Mouse (Mus musculus) lung, embryonic 15.5 days (tissue): Measurements from ENCODE around the gene Enpp7. TPM values are rescaled to one million over a fixed set of nuclear protein-coding genes. Genes with fewer than 3 reads are reported as not detected.

Experiments used
- ATAC-seq: fragments of 200-750 bp; cut with Nextera tagmentation; 2 replicates; pipeline ENCODE4 v1.8.0; 2017; ENCODE audit warnings: moderate number of reproducible peaks, borderline replicate concordance; ENCODE audit not compliant: low FRiP score, low TSS enrichment; ENCODE audit errors: extremely low read depth
- H3K27ac ChIP-seq: fragments of 300-500 bp; sonication (generic); 2 replicates; pipeline ENCODE4 v1.5.1; 2015; ENCODE audit warnings: moderate library complexity, mild to moderate bottlenecking, inconsistent platforms
- H3K27me3 ChIP-seq: fragments of 300-500 bp; sonication (generic); 2 replicates; pipeline ENCODE4 v1.6.1; 2015; ENCODE audit warnings: inconsistent platforms
- H3K36me3 ChIP-seq: fragments of 300-500 bp; sonication (generic); 2 replicates; pipeline ENCODE4 v1.6.1; 2015; ENCODE audit warnings: inconsistent platforms
- H3K4me1 ChIP-seq: fragments of 300-500 bp; sonication (generic); 2 replicates; pipeline ENCODE4 v1.6.1; 2015; ENCODE audit warnings: inconsistent platforms
- H3K4me2 ChIP-seq: fragments of 300-500 bp; sonication (generic); 2 replicates; pipeline ENCODE4 v1.6.1; 2015; ENCODE audit warnings: inconsistent platforms, mild to moderate bottlenecking, moderate library complexity
- H3K4me3 ChIP-seq: fragments of 300-500 bp; sonication (generic); 2 replicates; pipeline ENCODE4 v1.5.1; 2015; ENCODE audit warnings: mild to moderate bottlenecking, inconsistent platforms
- H3K9ac ChIP-seq: fragments of 300-500 bp; sonication (generic); 2 replicates; pipeline ENCODE4 v1.6.1; 2015; ENCODE audit warnings: inconsistent platforms
- H3K9me3 ChIP-seq: fragments of 300-500 bp; sonication (generic); 2 replicates; pipeline ENCODE4 v1.6.1; 2016; ENCODE audit warnings: inconsistent platforms
- WGBS: fragments of 180-500 bp; shearing (Covaris S2); methylation state at CpG from one replicate; pipeline ENCODE4 v1.1.7; 2015; 5-methylcytosine and 5-hydroxymethylcytosine counted together
- polyA plus RNA-seq: library from polyadenylated mRNA; unstranded; fragments of >200 nt; fragmentation: Nextera tagmentation; extraction: Ambion mirVana; gene quantifications from 2 replicates; pipeline ENCODE4 v1.2.1, GENCODE M21; 2015

Enpp7 gene
- polyA plus RNA-seq, 1 experiment from 2014 or later = not detected

GRCm38 (mm10) chr11:118998540-118999265, 10.7 kb downstream of the Enpp7 start:
- H3K27me3 ChIP-seq = peaks cover 24% of the 10 kb centered on the region
- no peaks in the 10 kb centered on the region for H3K9me3 ChIP-seq
- H3K4me1 ChIP-seq = peaks cover 13% of the 10 kb centered on the region
- H3K36me3 ChIP-seq = no peaks in the 10 kb centered on the region
- H3K9ac ChIP-seq = no peak overlapping the region
- 8% methylated on average over 30 of the region's 30 CpGs for WGBS
- ATAC-seq = peak; percentile 43; the same call in 1 of the 2 replicates
- H3K4me3 ChIP-seq = 0 out of 2 replicates have a peak overlapping the region, but pooled peaks have one; percentile 9
- H3K4me2 ChIP-seq = peak overlapping the region; percentile 49
- no peak overlapping the region for H3K27ac ChIP-seq

- Histone ChIP-seq H3K9me3 (no peaks in the 10 kb centered on the region), H3K9ac (no peak overlapping the region), H3K27ac (no peak overlapping the region), H3K4me3 (no peak overlapping the region), H3K4me1 (peaks cover 13% of the 10 kb centered on the region), H3K4me2 (no peak overlapping the region), H3K36me3 (no peaks in the 10 kb centered on the region), H3K27me3 (peaks cover 23% of the 10 kb centered on the region)
- WGBS = 6% methylated on average over 26 of the region's 26 CpGs
- no peak for ATAC-seq
These were observed 11.4 kb downstream of the Enpp7 start for GRCm38 (mm10) chr11:118999361-118999804.

GRCm38 (mm10) chr11:119000877-119001276, 12.9 kb downstream of the Enpp7 start:
- H3K4me2 ChIP-seq = no peak overlapping the region
- no peaks in the 10 kb centered on the region for H3K9me3 ChIP-seq
- H3K27me3 ChIP-seq = peaks cover 23% of the 10 kb centered on the region
- H3K36me3 ChIP-seq = no peaks in the 10 kb centered on the region
- WGBS = 64% methylated on average over 2 of the region's 2 CpGs
- peaks cover 13% of the 10 kb centered on the region for H3K4me1 ChIP-seq
- no peak overlapping the region for H3K9ac ChIP-seq
- no peak overlapping the region for H3K27ac ChIP-seq
- H3K4me3 ChIP-seq = no peak overlapping the region
- ATAC-seq = no peak

GRCm38 (mm10) chr11:119001493-119002128, 13.6 kb downstream of the Enpp7 start:
- ATAC-seq = no peak
- 49% methylated on average over 4 of the region's 4 CpGs for WGBS
- H3K27me3 ChIP-seq = peaks cover 23% of the 10 kb centered on the region

GRCm38 (mm10) chr11:119005547-119006275, 17.7 kb downstream of the Enpp7 start:
- Histone ChIP-seq H3K27ac (no peak overlapping the region), H3K9me3 (no peaks in the 10 kb centered on the region), H3K9ac (no peak overlapping the region), H3K27me3 (peaks cover 2% of the 10 kb centered on the region; the same call in 1 of the 2 replicates), H3K4me2 (no peak overlapping the region), H3K4me3 (no peak overlapping the region), H3K36me3 (no peaks in the 10 kb centered on the region), H3K4me1 (no peaks in the 10 kb centered on the region)
- 80% methylated on average over 10 of the region's 10 CpGs for WGBS
- no peak for ATAC-seq

More at GRCm38 (mm10) chr11:119001493-119002128, 13.6 kb downstream of the Enpp7 start:
- Histone ChIP-seq H3K9me3 (no peaks in the 10 kb centered on the region), H3K4me1 (peaks cover 13% of the 10 kb centered on the region), H3K9ac (no peak overlapping the region), H3K4me3 (no peak overlapping the region), H3K27ac (no peak overlapping the region), H3K36me3 (no peaks in the 10 kb centered on the region), H3K4me2 (no peak overlapping the region)

GRCm38 (mm10) chr11:119006462-119006861, 18.5 kb downstream of the Enpp7 start:
- Histone ChIP-seq H3K4me1 (no peaks in the 10 kb centered on the region), H3K27me3 (no peaks in the 10 kb centered on the region)
- 67% methylated on average over 3 of the region's 3 CpGs for WGBS

GRCm38 (mm10) chr11:119007461-119008456, 19.8 kb downstream of the Enpp7 start:
- Histone ChIP-seq H3K4me3 (peak overlapping the region; percentile 30), H3K27me3 (no peaks in the 10 kb centered on the region), H3K9me3 (no peaks in the 10 kb centered on the region), H3K4me2 (peak overlapping the region; percentile 44), H3K36me3 (no peaks in the 10 kb centered on the region), H3K9ac (peak overlapping the region; percentile 10; the same call in 1 of the 2 replicates), H3K27ac (peak overlapping the region; percentile 32; the same call in 1 of the 2 replicates), H3K4me1 (no peaks in the 10 kb centered on the region)
- ATAC-seq = peak; percentile 76
- WGBS = 17% methylated on average over 21 of the region's 21 CpGs

More at GRCm38 (mm10) chr11:119006462-119006861, 18.5 kb downstream of the Enpp7 start:
- no peak for ATAC-seq
- H3K9me3 ChIP-seq = no peaks in the 10 kb centered on the region
- no peaks in the 10 kb centered on the region for H3K36me3 ChIP-seq
- no peak overlapping the region for H3K9ac ChIP-seq
- no peak overlapping the region for H3K27ac ChIP-seq
- no peak overlapping the region for H3K4me3 ChIP-seq
- H3K4me2 ChIP-seq = no peak overlapping the region

- Histone ChIP-seq H3K4me2 (no peak overlapping the region), H3K36me3 (no peaks in the 10 kb centered on the region), H3K27ac (no peak overlapping the region), H3K9ac (no peak overlapping the region), H3K4me1 (no peaks in the 10 kb centered on the region), H3K4me3 (no peak overlapping the region), H3K9me3 (no peaks in the 10 kb centered on the region), H3K27me3 (no peaks in the 10 kb centered on the region)
- WGBS = 61% methylated on average over 7 of the region's 7 CpGs
- no peak for ATAC-seq
These were observed 26.5 kb downstream of the Enpp7 start for GRCm38 (mm10) chr11:119014455-119014854.

- ATAC-seq = no peak
- 66% methylated on average over 7 of the region's 7 CpGs for WGBS
- Histone ChIP-seq H3K27ac (no peak overlapping the region), H3K4me2 (no peak overlapping the region), H3K4me1 (peaks cover 10% of the 10 kb centered on the region), H3K4me3 (no peak overlapping the region), H3K9me3 (no peaks in the 10 kb centered on the region), H3K36me3 (no peaks in the 10 kb centered on the region), H3K27me3 (peaks cover 14% of the 10 kb centered on the region; the same call in 1 of the 2 replicates), H3K9ac (no peak overlapping the region)
These were observed 29.5 kb downstream of the Enpp7 start for GRCm38 (mm10) chr11:119017506-119017905.

GRCm38 (mm10) chr11:119021180-119021579, 33.2 kb downstream of the Enpp7 start:
- no peak for ATAC-seq
- Histone ChIP-seq H3K27ac (no peak overlapping the region), H3K4me1 (peaks cover 38% of the 10 kb centered on the region), H3K9ac (no peak overlapping the region), H3K4me2 (no peak overlapping the region; the same call in 1 of the 2 replicates), H3K4me3 (no peak overlapping the region), H3K9me3 (no peaks in the 10 kb centered on the region), H3K27me3 (peaks cover 14% of the 10 kb centered on the region; the same call in 1 of the 2 replicates), H3K36me3 (no peaks in the 10 kb centered on the region)
- WGBS = 70% methylated on average over 7 of the region's 7 CpGs
